Mouse (Mus musculus) brain, embryonic 14.5 days (tissue): ENCODE results near the gene Stk32c. TPM values are rescaled to one million over a fixed set of nuclear protein-coding genes. Genes with fewer than 3 reads are reported as not detected.

Source experiments
- DNase-seq: peaks from one replicate; pipeline ENCODE4 v3.0.0-alpha.2; 2011; ENCODE audit warnings: low read depth
- CTCF ChIP-seq: fragments of 200-500 bp; IDR thresholded peaks from 2 replicates; pipeline ENCODE4 v1.5.1; 2012; ENCODE audit warnings: inconsistent platforms, mild to moderate bottlenecking, moderate library complexity, borderline replicate concordance; ENCODE audit not compliant: insufficient read depth, insufficient read length; ENCODE audit errors: extremely low read depth
- POLR2A ChIP-seq: fragments of 200-500 bp; IDR thresholded peaks from 2 replicates; pipeline ENCODE4 v1.6.1; 2012; ENCODE audit warnings: mild to moderate bottlenecking, inconsistent platforms, borderline replicate concordance; ENCODE audit not compliant: poor library complexity, insufficient read depth, insufficient read length, severe bottlenecking; ENCODE audit errors: extremely low read depth
- polyA plus RNA-seq: library from polyadenylated mRNA; depleted of rRNA; stranded (reverse); fragments of >200 nt; gene quantifications from 2 replicates; pipeline ENCODE4 v1.2.3, GENCODE M21; 2012

The Stk32c gene
- polyA plus RNA-seq, 1 experiment: 27.9 TPM

GRCm38 (mm10) chr7:139101826-139102225 is 111.3 kb downstream of the Stk32c start:
- no peak for DNase-seq

GRCm38 (mm10) chr7:139101286-139101804 is 111.8 kb downstream of the Stk32c start:
- TF ChIP-seq CTCF (no peak), POLR2A (no peak)
- DNase-seq: no peak

More at GRCm38 (mm10) chr7:139101826-139102225, 111.3 kb downstream of the Stk32c start:
- no peak for TF ChIP-seq POLR2A
- TF ChIP-seq CTCF: no peak

- TF ChIP-seq CTCF (no peak), POLR2A (no peak)
- no peak for DNase-seq
Measured at GRCm38 (mm10) chr7:139100531-139101095, 112.5 kb downstream of the Stk32c start.

- no peak for DNase-seq
- no peak for TF ChIP-seq CTCF
- no peak for TF ChIP-seq POLR2A
Measured at GRCm38 (mm10) chr7:139096399-139096798, 116.7 kb downstream of the Stk32c start.

- no peak for DNase-seq
- TF ChIP-seq POLR2A: no peak
- TF ChIP-seq CTCF: no peak
Measured at GRCm38 (mm10) chr7:139095282-139095681, 117.8 kb downstream of the Stk32c start.

GRCm38 (mm10) chr7:139094761-139095160 is 118.3 kb downstream of the Stk32c start:
- no peak for DNase-seq
- TF ChIP-seq CTCF (no peak), POLR2A (no peak)

- no peak for TF ChIP-seq POLR2A
- TF ChIP-seq CTCF: no peak
- DNase-seq: no peak
Measured at GRCm38 (mm10) chr7:139093781-139094180, 119.3 kb downstream of the Stk32c start.

GRCm38 (mm10) chr7:139093124-139093523 is 120.0 kb downstream of the Stk32c start:
- no peak for DNase-seq
- TF ChIP-seq POLR2A (no peak), CTCF (no peak)

GRCm38 (mm10) chr7:139092676-139093075 is 120.4 kb downstream of the Stk32c start:
- TF ChIP-seq CTCF: no peak
- TF ChIP-seq POLR2A: no peak

GRCm38 (mm10) chr7:139091681-139092080 is 121.4 kb downstream of the Stk32c start:
- DNase-seq: no peak

More at GRCm38 (mm10) chr7:139092676-139093075, 120.4 kb downstream of the Stk32c start:
- no peak for DNase-seq

GRCm38 (mm10) chr7:139089892-139090874 is 122.9 kb downstream of the Stk32c start:
- DNase-seq: peak; percentile 71

More at GRCm38 (mm10) chr7:139091681-139092080, 121.4 kb downstream of the Stk32c start:
- no peak for TF ChIP-seq POLR2A
- TF ChIP-seq CTCF: no peak

More at GRCm38 (mm10) chr7:139089892-139090874, 122.9 kb downstream of the Stk32c start:
- TF ChIP-seq POLR2A (no peak), CTCF (no peak)
